Mouse (Mus musculus) gastrocnemius, postnatal 10 days (tissue): Measurements from ENCODE around the gene Gm20388. TPM values are rescaled to one million over a fixed set of nuclear protein-coding genes. Genes with fewer than 3 reads are reported as not detected.
"Not testable (repeated sequence)": the region's sequence is repeated elsewhere in the genome, so short reads cannot be mapped to it uniquely, and the experiment has no call there.

ENCODE experiments used
- DNase-seq: peaks from one replicate; pipeline ENCODE4 v3.0.0; 2021; ENCODE audit warnings: mixed read lengths
- total RNA-seq, 2 experiments: library from RNA; stranded (reverse); gene quantifications; 2 replicates each; pipeline ENCODE4 v1.2.3; 2021

Gm20388 gene
- total RNA-seq, 2 experiments from 2014 or later: 2.9 to 6.0 TPM

GRCm38 (mm10) chr8:123426511-123427509 lies 3516.2 kb downstream of the Gm20388 start:
- no peak for DNase-seq

DNA sequence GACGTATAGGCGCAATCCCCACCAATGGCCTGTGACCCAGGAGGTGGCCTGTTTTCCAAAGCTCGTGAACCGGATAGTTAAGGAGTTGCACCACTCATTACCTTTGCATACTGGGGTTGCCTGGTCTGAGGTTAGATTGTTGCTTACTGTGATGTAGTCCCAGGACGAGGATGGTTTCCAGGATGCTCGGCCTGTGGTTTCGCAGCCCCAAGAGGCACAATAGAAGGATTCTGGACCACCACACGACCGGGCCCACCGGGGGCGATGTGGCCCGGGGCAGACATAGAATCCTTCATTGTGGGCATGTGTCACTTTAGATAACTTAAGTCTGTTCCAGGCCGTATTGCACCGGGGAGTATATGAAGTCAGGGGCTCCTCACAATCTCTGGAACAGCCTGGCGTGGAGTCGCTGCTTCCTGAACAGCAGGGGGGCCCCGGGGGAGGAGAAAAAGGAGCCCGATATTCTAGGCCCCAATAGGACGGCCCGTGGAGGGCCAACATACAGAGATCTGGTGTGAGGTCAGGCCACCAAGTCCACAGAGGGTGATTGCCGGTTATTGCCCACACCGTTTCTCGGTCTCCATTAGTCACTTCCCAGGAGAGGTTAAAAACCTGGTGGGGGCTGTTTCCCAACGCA lies 3517.1 kb downstream of the Gm20388 start:
- no peak for DNase-seq

GRCm38 (mm10) chr8:123428343-123428893 lies 3517.8 kb downstream of the Gm20388 start:
- no peak for DNase-seq

GRCm38 (mm10) chr8:123428939-123429721 lies 3518.5 kb downstream of the Gm20388 start:
- DNase-seq: no peak

GRCm38 (mm10) chr8:123429722-123430013 lies 3519.0 kb downstream of the Gm20388 start:
- DNase-seq: not testable (repeated sequence)

DNA sequence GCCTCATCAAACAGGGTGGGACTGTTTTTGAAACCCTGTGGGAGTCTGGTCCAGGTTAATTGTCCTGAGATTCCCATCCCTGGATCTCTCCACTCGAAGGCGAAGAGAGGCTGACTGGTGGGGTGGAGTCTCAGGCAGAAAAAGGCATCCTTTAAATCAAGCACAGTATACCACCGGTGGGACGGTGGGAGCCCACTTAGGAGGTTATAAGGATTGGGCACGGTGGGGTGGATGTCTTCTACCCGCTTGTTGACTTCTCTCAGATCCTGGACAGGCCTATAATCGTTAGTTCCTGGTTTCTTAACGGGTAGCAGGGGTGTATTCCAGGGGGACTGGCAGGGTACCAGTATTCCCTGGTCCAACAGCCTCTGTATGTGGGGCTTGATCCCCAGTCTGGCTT lies 3520.3 kb downstream of the Gm20388 start:
- not testable (repeated sequence) for DNase-seq

DNA sequence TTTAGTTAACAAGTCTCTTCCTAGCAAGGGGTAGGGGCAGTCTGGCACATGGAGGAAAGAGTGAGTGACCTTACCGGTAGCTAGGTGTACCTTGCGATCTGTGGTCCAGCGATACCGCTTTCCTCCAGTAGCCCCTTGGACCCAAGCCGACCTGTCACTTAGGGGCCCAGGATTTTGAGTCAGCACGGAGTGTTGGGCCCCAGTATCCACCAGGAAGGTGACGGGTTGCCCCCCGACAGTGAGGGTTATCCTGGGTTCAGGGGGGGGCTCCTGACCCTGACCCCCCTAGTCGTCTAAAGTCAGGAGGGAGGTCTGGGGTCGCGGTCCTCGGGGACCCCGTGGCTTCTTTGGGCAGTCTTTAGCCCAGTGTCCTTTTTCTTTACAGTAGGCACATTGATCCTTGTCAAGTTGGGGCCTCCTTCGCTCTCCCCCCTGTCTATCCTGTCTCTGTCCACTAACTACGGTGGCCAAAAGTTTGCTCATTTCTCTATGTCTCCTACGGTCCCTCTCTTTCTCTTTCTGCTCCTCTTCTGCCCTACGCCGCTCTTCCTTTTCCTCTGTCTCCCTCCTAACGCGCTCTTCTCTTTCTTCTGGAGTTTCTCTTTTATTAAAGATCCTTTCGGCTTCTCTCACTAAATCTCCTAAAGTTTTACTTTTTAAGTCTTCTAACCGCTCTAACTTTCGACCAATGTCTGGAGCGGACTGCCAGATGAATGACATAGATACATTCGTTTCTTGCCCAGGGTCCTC lies 3521.2 kb downstream of the Gm20388 start:
- no peak for DNase-seq

DNA sequence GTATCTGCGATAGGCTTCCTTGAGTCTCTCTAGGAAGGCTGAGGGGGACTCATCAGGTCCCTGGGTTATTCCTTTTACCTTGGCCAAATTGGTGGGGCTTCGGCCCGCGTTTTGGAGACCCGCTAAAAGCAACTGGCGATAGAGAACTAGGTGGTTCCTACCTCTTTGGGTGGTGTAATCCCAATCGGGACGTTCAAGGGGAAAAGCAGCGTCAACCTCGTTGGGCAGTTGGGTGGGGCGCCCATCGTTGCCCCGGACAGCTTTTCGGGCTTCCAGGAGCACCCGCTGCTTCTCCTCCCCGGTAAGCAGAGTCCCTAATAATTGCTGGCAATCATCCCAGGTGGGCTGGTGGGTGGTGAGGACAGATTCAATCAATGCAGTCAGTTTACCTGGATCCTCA lies 3521.7 kb downstream of the Gm20388 start:
- no peak for DNase-seq

GRCm38 (mm10) chr8:123433241-123433974 lies 3522.8 kb downstream of the Gm20388 start:
- not testable (repeated sequence) for DNase-seq

- DNase-seq: no peak
Measured at GRCm38 (mm10) chr8:123441788-123442187, 3531.1 kb downstream of the Gm20388 start.

DNA sequence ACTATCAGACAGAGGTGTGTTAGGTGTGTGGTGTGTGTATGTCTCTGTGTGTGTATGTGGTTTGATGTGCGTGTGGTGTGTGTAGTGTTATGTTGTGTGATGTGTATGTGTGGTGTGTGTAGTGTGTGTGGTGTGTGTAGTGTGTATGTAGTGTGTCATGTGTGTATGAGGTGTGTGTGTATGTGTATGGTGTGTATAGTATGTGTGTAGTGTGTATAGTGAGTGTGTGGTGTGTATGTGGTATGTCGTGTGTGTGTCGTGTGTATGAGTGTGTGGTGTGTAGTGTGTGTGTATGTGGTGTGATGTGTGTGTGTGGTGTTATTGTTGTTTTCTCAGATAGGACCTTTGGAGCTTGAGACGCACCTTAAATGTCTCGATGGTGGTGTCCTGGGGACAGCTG lies 3531.7 kb downstream of the Gm20388 start:
- no peak for DNase-seq

GRCm38 (mm10) chr8:123442871-123443575 lies 3532.4 kb downstream of the Gm20388 start:
- DNase-seq: peak; percentile 95

DNA sequence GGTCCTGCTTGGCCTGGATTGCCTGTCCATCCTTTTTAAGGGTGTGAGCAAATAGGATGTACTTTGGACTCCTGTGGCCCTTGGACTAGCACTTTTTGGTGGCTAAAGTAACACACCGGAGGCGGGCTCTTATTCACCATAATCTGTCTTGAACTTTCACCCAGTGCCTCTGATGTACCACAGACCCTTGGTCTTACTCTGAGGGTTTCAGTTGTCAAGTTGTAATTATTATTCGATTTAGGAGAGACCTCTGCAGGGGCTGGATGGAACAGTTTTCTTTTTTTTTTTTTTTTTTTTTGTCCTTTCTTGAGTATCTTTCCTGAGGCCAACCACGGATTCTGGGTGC lies 3532.9 kb downstream of the Gm20388 start:
- DNase-seq: no peak

DNA sequence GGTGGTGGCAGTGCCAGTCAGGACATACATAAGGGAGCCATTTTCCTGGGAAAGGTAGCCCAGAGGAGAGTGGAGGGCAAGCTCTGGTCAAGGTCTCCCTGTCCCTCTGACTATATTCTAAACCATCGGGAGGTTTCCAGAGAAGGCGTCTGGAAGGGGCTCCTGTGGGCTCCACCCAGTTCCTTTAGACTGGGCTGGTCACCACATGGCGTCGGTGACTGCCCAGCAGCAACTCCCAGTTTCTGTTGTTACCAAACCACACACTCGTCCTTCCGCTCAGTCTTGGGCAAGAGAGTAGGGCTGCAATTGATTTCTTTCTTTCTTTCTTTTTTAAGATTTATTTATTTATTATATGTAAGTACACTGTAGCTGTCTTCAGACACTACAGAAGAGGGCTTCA lies 3533.5 kb downstream of the Gm20388 start:
- no peak for DNase-seq

DNA sequence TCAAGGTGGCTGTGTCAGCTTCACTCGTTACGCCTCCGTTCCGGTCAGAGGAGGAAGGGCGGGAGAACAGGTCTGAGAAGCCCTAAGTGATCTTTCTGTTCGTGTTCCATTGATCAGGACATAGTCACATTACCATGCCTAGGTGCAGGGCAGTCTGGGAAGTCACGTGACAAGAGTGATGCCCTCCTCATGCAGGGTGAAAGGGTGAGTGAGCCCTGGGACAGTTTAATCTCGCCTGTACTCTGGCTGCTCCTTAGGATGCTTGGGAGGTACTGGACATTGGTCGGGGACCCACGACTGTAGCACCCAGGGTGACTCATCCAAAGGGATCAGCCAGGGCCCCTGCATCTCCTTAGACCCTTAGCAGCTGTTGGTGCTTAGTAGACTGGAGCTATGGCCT lies 3535.3 kb downstream of the Gm20388 start:
- no peak for DNase-seq

DNA sequence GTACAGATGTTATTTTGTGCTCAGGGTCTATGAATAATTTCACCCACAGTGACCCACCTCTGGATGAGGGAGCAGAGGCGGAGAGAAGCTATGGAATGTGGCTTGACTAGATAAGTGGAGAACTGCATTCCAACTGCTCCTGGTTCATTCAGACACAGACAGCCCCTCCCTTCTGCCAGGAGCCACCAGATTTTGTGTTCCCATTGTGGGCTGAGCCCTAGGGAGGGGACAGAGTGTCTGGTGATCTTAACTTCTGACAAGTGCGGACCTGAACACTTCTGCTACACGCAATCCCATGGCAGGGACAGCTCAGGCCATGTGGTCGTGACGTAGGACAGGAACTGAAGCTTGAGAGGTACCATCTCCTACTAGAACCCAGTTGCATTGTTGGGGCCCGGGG lies 3536.2 kb downstream of the Gm20388 start:
- DNase-seq: no peak

GRCm38 (mm10) chr8:123450783-123451182 lies 3540.1 kb downstream of the Gm20388 start:
- no peak for DNase-seq

- not testable (repeated sequence) for DNase-seq
Measured at GRCm38 (mm10) chr8:123451747-123452146, 3541.1 kb downstream of the Gm20388 start.

GRCm38 (mm10) chr8:123452149-123452548 lies 3541.5 kb downstream of the Gm20388 start:
- no peak for DNase-seq

DNA sequence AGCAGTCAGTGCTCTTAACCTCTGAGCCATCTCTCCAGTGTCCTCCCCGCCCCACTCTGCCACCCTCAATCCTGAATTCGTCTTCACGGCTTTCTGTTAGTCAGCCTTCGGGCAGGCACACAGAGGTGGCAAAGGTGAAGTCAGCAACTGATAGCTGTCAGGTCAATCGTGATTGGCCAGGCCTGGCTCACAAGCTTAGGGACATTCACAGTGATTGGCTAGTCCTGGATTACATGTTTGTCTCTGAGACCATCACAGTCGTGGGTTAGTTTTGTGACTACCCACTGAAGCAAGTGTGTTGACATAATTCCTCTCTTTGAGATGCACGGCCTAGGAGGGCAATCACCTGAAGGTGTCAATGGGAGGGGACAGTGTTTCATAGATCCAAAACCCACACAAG lies 3542.7 kb downstream of the Gm20388 start:
- no peak for DNase-seq
